Comparison of ENCODE assay signal across 13 mouse cellular contexts in genomic region chr8:107821522-107821921, GRCm38 (mm10).
DNase-seq lines count a peak whose midpoint lies in the region; ATAC-seq and TF ChIP-seq lines count a peak whose summit lies in the region.
"Had no signal": no experiment of that assay in that cellular context is flagged by ENCODE, and none has a peak within 500 bp of the region (broad histone marks: within the 10 kb centered on the region; RNA-seq: fewer than 3 reads in every experiment).

No protein-coding gene starts in this region.

- no peaks in the 10 kb centered on the region for H3K9me3 ChIP-seq in neural tube, embryonic 11.5 days (ENCODE audit: control insufficient read depth, low read length)
- no peaks in the 10 kb centered on the region for H3K9me3 ChIP-seq in embryonic facial prominence, embryonic 15.5 days (replicated peaks)
- H3K9me3 ChIP-seq in lung, embryonic 14.5 days (ENCODE audit: low read depth, low read length): no peaks in the 10 kb centered on the region
- no peaks in the 10 kb centered on the region for H3K9me3 ChIP-seq in stomach, embryonic 15.5 days
- H3K9me3 ChIP-seq: heart, embryonic 13.5 days; liver, embryonic 13.5 days had no signal

- TF ChIP-seq CTCF in lung, embryonic 14.5 days (IDR thresholded peaks at IDR 0.05; ENCODE audit: low read depth): no peak

- no peaks in the 10 kb centered on the region for H3K27me3 ChIP-seq in neural tube, embryonic 11.5 days (ENCODE audit: control insufficient read depth, insufficient read depth, low read length)
- H3K27me3 ChIP-seq in embryonic facial prominence, embryonic 15.5 days: no peaks in the 10 kb centered on the region; the same call in 1 of the 2 replicates
- H3K27me3 ChIP-seq in lung, embryonic 14.5 days (ENCODE audit: insufficient read depth, low read length): no peaks in the 10 kb centered on the region
- H3K27me3 ChIP-seq in stomach, embryonic 15.5 days (replicated peaks): no peaks in the 10 kb centered on the region
- H3K27me3 ChIP-seq: liver, embryonic 13.5 days had no signal

- H3K4me3 ChIP-seq in neural tube, embryonic 11.5 days (ENCODE audit: low read depth, low read length): no peak overlapping the region
- H3K4me3 ChIP-seq in embryonic facial prominence, embryonic 15.5 days (replicated peaks): no peak overlapping the region
- no peak overlapping the region for H3K4me3 ChIP-seq in lung, embryonic 14.5 days (ENCODE audit: low read depth, low read length)
- no peak overlapping the region for H3K4me3 ChIP-seq in stomach, embryonic 15.5 days (replicated peaks)
- H3K4me3 ChIP-seq: heart, embryonic 13.5 days; liver, embryonic 13.5 days had no signal

- H3K4me2 ChIP-seq in neural tube, embryonic 11.5 days (ENCODE audit: low read depth): no peak overlapping the region
- no peak overlapping the region for H3K4me2 ChIP-seq in embryonic facial prominence, embryonic 15.5 days (replicated peaks)
- H3K4me2 ChIP-seq in lung, embryonic 14.5 days: no peak overlapping the region
- H3K4me2 ChIP-seq in stomach, embryonic 15.5 days: no peak overlapping the region
- H3K4me2 ChIP-seq: heart, embryonic 13.5 days; liver, embryonic 13.5 days had no signal

- DNase-seq in neural tube, embryonic 11.5 days (ENCODE audit: low spot score): no peak
- DNase-seq in neural tube, embryonic 10.5 days (ENCODE audit: extremely low spot score, low spot score): no peak
- DNase-seq in lung, embryonic 14.5 days: peak; percentile 42
- no peak for DNase-seq in frontal cortex, postnatal 36 days (ENCODE audit: low spot score in 2 of 2)
- DNase-seq: adrenal gland, postnatal 10 days; cerebellum, adult 8-10 months; kidney, adult 11 months; liver, embryonic 13.5 days; right cerebral cortex, postnatal 14 days had no signal

- 55% methylated on average over 6 of the region's 6 CpGs for WGBS in neural tube, embryonic 11.5 days
- 26% methylated on average over 6 of the region's 6 CpGs for WGBS in embryonic facial prominence, embryonic 15.5 days
- WGBS in lung, embryonic 14.5 days: 42% methylated on average over 6 of the region's 6 CpGs
- 48% methylated on average over 6 of the region's 6 CpGs for WGBS in stomach, embryonic 15.5 days

- no peak for ATAC-seq in neural tube, embryonic 11.5 days (ENCODE audit: insufficient read depth, low FRiP score, low TSS enrichment)
- ATAC-seq in embryonic facial prominence, embryonic 15.5 days (ENCODE audit: insufficient number of reproducible peaks, low FRiP score, low TSS enrichment, low read depth): 0 out of 2 replicates have a peak, but pooled peaks have one; percentile 39
- peak; percentile 76 for ATAC-seq in lung, embryonic 14.5 days (ENCODE audit: insufficient read depth)
- ATAC-seq in stomach, embryonic 15.5 days (ENCODE audit: insufficient read depth, low FRiP score, low read depth): 0 out of 2 replicates have a peak, but pooled peaks have one; percentile 22
- no peak for ATAC-seq in inflammation-experienced regulatory T-cells, adult 6 months

- no peaks in the 10 kb centered on the region for H3K36me3 ChIP-seq in neural tube, embryonic 11.5 days (ENCODE audit: control insufficient read depth, insufficient read depth, low read length)
- no peaks in the 10 kb centered on the region for H3K36me3 ChIP-seq in embryonic facial prominence, embryonic 15.5 days
- no peaks in the 10 kb centered on the region for H3K36me3 ChIP-seq in lung, embryonic 14.5 days (ENCODE audit: insufficient read depth)
- H3K36me3 ChIP-seq in stomach, embryonic 15.5 days: no peaks in the 10 kb centered on the region
- H3K36me3 ChIP-seq: heart, embryonic 13.5 days; liver, embryonic 13.5 days had no signal

- H3K9ac ChIP-seq in neural tube, embryonic 11.5 days (ENCODE audit: low read length): no peak overlapping the region
- no peak overlapping the region for H3K9ac ChIP-seq in embryonic facial prominence, embryonic 15.5 days
- H3K9ac ChIP-seq in lung, embryonic 14.5 days: no peak overlapping the region
- H3K9ac ChIP-seq in stomach, embryonic 15.5 days: no peak overlapping the region
- H3K9ac ChIP-seq: heart, embryonic 13.5 days; liver, embryonic 13.5 days had no signal

- peaks cover 18% of the 10 kb centered on the region for H3K4me1 ChIP-seq in neural tube, embryonic 11.5 days (ENCODE audit: control insufficient read depth, insufficient read depth, low read length)
- peaks cover 22% of the 10 kb centered on the region for H3K4me1 ChIP-seq in embryonic facial prominence, embryonic 15.5 days
- H3K4me1 ChIP-seq in lung, embryonic 14.5 days (ENCODE audit: insufficient read depth): peaks cover 7% of the 10 kb centered on the region
- no peaks in the 10 kb centered on the region for H3K4me1 ChIP-seq in stomach, embryonic 15.5 days
- H3K4me1 ChIP-seq: liver, embryonic 13.5 days had no signal

- peak overlapping the region; percentile 75; the same call in 1 of the 2 replicates for H3K27ac ChIP-seq in neural tube, embryonic 11.5 days (ENCODE audit: low read depth, low read length)
- peak overlapping the region; percentile 12 for H3K27ac ChIP-seq in embryonic facial prominence, embryonic 15.5 days (replicated peaks)
- H3K27ac ChIP-seq in lung, embryonic 14.5 days (ENCODE audit: low read depth): peak overlapping the region; percentile 51; the same call in 1 of the 2 replicates
- H3K27ac ChIP-seq in stomach, embryonic 15.5 days: no peak overlapping the region
- H3K27ac ChIP-seq: heart, embryonic 13.5 days; liver, embryonic 13.5 days had no signal

Comparison
In these comparisons a context has a peak if more than half of its experiments do, and no peak if none do; other contexts are left out.
1. ATAC-seq: peak in embryonic facial prominence, embryonic 15.5 days (single experiment), lung, embryonic 14.5 days (single experiment) and stomach, embryonic 15.5 days (single experiment); none in neural tube, embryonic 11.5 days (single experiment) and inflammation-experienced regulatory T-cells, adult 6 months (single experiment).